Mouse (Mus musculus): ENCODE results near the gene Mtmr11. TPM values are rescaled to one million over a fixed set of nuclear protein-coding genes. Genes with fewer than 3 reads are reported as not detected.
A peak's percentile ranks its signal among the peaks of the same experiment; 100 is the strongest.
"Not testable (repeated sequence)": the region's sequence is repeated elsewhere in the genome, so short reads cannot be mapped to it uniquely, and the experiment has no call there.

Mtmr11 gene
- total and polyA plus RNA-seq, 3 experiments: 2.7 TPM; not detected in 2

DNA sequence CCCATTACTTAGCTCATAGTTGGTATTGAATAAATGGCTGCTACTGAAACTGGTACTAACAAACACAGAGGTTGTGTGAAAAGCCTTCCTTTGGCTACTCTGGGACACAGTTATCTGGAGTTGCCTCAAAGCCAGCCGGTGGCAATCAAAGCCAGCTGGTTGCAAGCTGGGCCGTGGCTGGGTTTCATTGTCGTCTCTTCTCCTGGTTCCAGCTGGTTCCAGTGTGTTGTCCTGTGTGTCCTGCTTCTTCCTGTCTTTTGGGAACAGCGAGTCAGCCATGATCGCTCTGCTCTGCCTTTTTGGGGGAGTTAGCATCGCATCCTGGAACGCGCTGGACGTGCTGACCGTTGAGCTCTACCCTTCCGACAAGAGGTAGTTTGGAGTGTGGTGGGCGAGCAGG is 31.2 kb downstream of the Mtmr11 start:
- TF ChIP-seq POLR2AphosphoS5 (IDR thresholded peaks at IDR 0.05; ENCODE audit: insufficient replicate concordance, low read depth, low read length) (no peak), GATA2 (IDR thresholded peaks at IDR 0.05; ENCODE audit: borderline replicate concordance, low read depth, low read length) (no peak), CTCF (IDR thresholded peaks at IDR 0.05; ENCODE audit: low read depth, low read length) (no peak), TAL1 (conservative IDR thresholded peaks at IDR 0.05; ENCODE audit: low read depth, low read length) (no peak), GATA1 (IDR thresholded peaks at IDR 0.05; ENCODE audit: borderline replicate concordance, low read length) (no peak)
- H3K36me3 ChIP-seq (replicated peaks): peaks cover 13% of the 10 kb centered on the region
- no peak for ATAC-seq (ENCODE audit: extremely low read depth, insufficient number of reproducible peaks, low FRiP score, poor library complexity, severe bottlenecking)
- no peak for DNase-seq (ENCODE audit: low spot score)
- H3K9me3 ChIP-seq (replicated peaks): peaks cover 5% of the 10 kb centered on the region
- H3K4me3 ChIP-seq (ENCODE audit: low read depth, low read length): no peak overlapping the region
- peaks cover 31% of the 10 kb centered on the region for H3K4me1 ChIP-seq (ENCODE audit: insufficient read depth, low read depth, low read length)
- peaks cover 46% of the 10 kb centered on the region for H3K27me3 ChIP-seq (ENCODE audit: insufficient read depth, low read length)

DNA sequence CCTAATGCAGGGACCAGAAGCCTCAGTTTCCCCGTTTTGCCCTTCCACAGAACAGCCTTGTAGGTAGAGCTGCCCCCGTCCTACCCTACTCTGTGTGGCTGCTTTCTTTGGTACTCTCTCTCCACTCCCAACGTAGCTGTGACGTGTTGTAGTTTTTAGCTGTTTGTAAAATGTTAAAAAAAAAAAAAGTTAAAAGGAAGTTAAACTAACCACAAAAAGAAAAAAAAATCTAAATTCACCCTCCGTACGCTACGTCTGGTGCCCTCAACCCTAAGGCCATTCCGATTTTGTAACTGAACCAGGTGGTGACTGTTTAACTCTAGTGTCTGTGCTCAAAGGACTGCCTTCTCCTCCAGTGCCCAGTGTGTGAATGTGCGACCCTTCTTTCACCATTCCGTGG is 33.2 kb downstream of the Mtmr11 start:
- Histone ChIP-seq H3K27me3 (ENCODE audit: insufficient read depth, low read length) (peaks cover 29% of the 10 kb centered on the region), H3K9me3 (replicated peaks) (peaks cover 5% of the 10 kb centered on the region), H3K36me3 (replicated peaks) (peaks cover 13% of the 10 kb centered on the region), H3K4me1 (ENCODE audit: insufficient read depth, low read depth, low read length) (peaks cover 49% of the 10 kb centered on the region), H3K4me3 (ENCODE audit: low read depth, low read length) (no peak overlapping the region)
- DNase-seq (ENCODE audit: low spot score): no peak
- TF ChIP-seq GATA1 (IDR thresholded peaks at IDR 0.05; ENCODE audit: borderline replicate concordance, low read length) (no peak), POLR2AphosphoS5 (IDR thresholded peaks at IDR 0.05; ENCODE audit: insufficient replicate concordance, low read depth, low read length) (no peak), CTCF (IDR thresholded peaks at IDR 0.05; ENCODE audit: low read depth, low read length) (no peak), GATA2 (IDR thresholded peaks at IDR 0.05; ENCODE audit: borderline replicate concordance, low read depth, low read length) (no peak), TAL1 (conservative IDR thresholded peaks at IDR 0.05; ENCODE audit: low read depth, low read length) (no peak)
- no peak for ATAC-seq (ENCODE audit: extremely low read depth, insufficient number of reproducible peaks, low FRiP score, poor library complexity, severe bottlenecking)

DNA sequence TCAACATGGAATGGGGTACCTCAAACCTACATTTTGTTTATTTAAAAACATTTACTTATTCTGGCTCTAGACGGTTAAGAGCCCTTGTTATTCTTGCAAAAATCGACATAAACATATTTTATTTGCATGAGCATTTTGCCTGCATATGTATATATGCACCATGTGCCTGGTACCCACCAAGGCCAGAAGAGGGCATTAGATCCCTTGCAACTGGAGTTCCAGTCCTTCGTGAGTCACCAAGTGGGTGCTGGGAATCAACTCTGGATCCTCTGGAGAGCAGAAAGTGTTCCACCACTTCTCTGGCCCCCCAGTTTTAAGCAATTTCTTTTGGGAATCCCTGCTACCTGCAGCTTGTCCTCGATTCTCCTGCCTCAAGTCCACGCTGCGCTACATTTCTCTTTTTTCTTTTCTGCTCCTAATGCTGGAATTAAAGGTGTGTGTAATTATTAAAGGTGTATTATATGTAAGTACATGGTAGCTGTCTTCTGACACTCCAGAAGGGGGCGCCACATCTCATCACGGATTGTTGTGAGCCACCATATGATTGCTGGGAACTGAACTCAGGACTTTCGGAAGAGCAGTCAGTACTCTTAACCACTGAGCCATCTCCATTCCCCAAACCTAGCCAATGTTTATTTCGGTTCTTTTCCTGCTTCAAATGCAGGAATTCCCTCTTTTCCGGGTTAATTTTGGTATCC is 34.0 kb downstream of the Mtmr11 start:
- no peak overlapping the region for H3K4me3 ChIP-seq (ENCODE audit: low read depth, low read length)
- TF ChIP-seq POLR2AphosphoS5 (IDR thresholded peaks at IDR 0.05; ENCODE audit: insufficient replicate concordance, low read depth, low read length) (no peak), TAL1 (conservative IDR thresholded peaks at IDR 0.05; ENCODE audit: low read depth, low read length) (no peak), CTCF (IDR thresholded peaks at IDR 0.05; ENCODE audit: low read depth, low read length) (no peak)
- peaks cover 13% of the 10 kb centered on the region for H3K36me3 ChIP-seq (replicated peaks)
- DNase-seq (ENCODE audit: low spot score) (no peak), ATAC-seq (ENCODE audit: extremely low read depth, insufficient number of reproducible peaks, low FRiP score, poor library complexity, severe bottlenecking) (no peak)
- peaks cover 45% of the 10 kb centered on the region for H3K4me1 ChIP-seq (ENCODE audit: insufficient read depth, low read depth, low read length)
- peaks cover 5% of the 10 kb centered on the region for H3K9me3 ChIP-seq (replicated peaks)
- H3K27me3 ChIP-seq (ENCODE audit: insufficient read depth, low read length): peaks cover 21% of the 10 kb centered on the region

DNA sequence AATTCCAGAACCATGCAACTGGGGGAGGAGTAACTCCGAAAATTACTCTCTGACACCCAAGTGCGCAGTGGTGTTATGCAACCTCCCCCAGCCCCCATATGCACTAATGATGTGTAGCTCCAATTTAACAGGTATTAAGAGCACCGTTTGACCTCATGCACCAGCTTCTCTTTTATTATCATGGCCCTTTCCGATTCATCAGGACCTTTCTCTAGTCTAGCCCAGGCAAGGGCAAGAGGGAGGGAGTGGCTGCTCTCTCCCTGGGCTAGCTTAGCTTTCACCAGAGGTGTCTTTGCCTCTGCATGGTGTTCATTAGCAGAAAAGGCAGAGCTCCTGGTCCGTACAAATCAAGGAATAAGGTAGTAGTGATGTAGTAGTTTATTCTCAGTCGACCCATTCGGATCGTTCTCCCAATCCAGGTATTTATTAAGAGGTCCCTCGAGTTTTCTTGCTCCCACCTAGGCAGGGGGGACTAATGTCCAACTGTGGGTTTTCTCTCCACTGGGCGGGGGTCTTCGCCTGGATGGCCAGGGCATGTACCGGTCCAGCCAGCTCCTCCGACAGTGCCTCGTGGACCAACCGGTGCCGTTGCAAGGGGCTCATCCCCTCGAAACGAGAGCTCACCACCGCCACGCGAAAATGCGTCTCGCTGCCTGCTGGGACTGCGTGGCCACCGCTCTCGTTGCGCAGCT is 34.8 kb downstream of the Mtmr11 start:
- ATAC-seq (ENCODE audit: extremely low read depth, insufficient number of reproducible peaks, low FRiP score, poor library complexity, severe bottlenecking) (no peak), DNase-seq (ENCODE audit: low spot score) (no peak)
- TF ChIP-seq GATA2 (IDR thresholded peaks at IDR 0.05; ENCODE audit: borderline replicate concordance, low read depth, low read length) (no peak), CTCF (IDR thresholded peaks at IDR 0.05; ENCODE audit: low read depth, low read length) (no peak), TAL1 (conservative IDR thresholded peaks at IDR 0.05; ENCODE audit: low read depth, low read length) (no peak), POLR2AphosphoS5 (IDR thresholded peaks at IDR 0.05; ENCODE audit: insufficient replicate concordance, low read depth, low read length) (no peak), GATA1 (IDR thresholded peaks at IDR 0.05; ENCODE audit: borderline replicate concordance, low read length) (no peak)
- Histone ChIP-seq H3K36me3 (replicated peaks) (peaks cover 13% of the 10 kb centered on the region), H3K4me3 (ENCODE audit: low read depth, low read length) (peak overlapping the region; percentile 83), H3K9me3 (replicated peaks) (peaks cover 5% of the 10 kb centered on the region), H3K27me3 (ENCODE audit: insufficient read depth, low read length) (peaks cover 21% of the 10 kb centered on the region), H3K4me1 (ENCODE audit: insufficient read depth, low read depth, low read length) (peaks cover 45% of the 10 kb centered on the region)

DNA sequence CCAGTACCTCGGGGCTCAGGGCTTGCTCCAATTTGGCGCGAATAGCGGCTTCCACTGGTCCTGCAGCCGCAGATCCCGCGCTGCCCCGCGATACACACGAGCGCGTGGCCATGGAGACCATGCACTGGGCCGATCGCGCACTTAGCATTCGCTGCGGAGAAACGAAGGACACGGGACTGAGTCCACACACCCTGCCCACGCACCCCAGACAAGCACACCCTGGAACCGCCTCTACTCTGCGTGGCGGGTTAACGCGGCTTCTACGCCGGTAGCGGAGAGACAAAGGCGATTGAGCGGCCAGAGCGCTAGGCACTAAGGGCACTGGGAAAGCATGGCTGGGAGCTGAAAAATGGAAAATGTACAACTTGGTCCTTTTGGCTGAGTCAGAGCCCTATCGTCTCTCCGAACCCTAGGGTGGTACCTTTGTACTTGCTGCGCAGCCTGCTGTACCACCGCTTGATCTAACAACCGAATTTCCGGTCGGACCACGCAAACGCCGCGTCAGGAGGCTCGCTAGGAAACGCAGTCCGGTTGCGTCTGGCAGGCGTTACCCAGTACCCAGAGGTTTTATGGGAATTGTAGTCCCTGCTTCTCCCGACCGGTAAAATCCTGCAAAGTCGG is 35.4 kb downstream of the Mtmr11 start:
- no peak for TF ChIP-seq CTCF (IDR thresholded peaks at IDR 0.05; ENCODE audit: low read depth, low read length)
- TF ChIP-seq TAL1 (conservative IDR thresholded peaks at IDR 0.05; ENCODE audit: low read depth, low read length): no peak
- TF ChIP-seq GATA1 (IDR thresholded peaks at IDR 0.05; ENCODE audit: borderline replicate concordance, low read length): no peak
- no peak for TF ChIP-seq GATA2 (IDR thresholded peaks at IDR 0.05; ENCODE audit: borderline replicate concordance, low read depth, low read length)
- TF ChIP-seq POLR2AphosphoS5 (IDR thresholded peaks at IDR 0.05; ENCODE audit: insufficient replicate concordance, low read depth, low read length): no peak
- H3K4me1 ChIP-seq (ENCODE audit: insufficient read depth, low read depth, low read length): peaks cover 45% of the 10 kb centered on the region
- H3K4me3 ChIP-seq (ENCODE audit: low read depth, low read length): peak overlapping the region; percentile 83
- peaks cover 5% of the 10 kb centered on the region for H3K9me3 ChIP-seq (replicated peaks)
- H3K36me3 ChIP-seq (replicated peaks): peaks cover 13% of the 10 kb centered on the region
- ATAC-seq (ENCODE audit: extremely low read depth, insufficient number of reproducible peaks, low FRiP score, poor library complexity, severe bottlenecking): peak; percentile 89
- peaks cover 16% of the 10 kb centered on the region for H3K27me3 ChIP-seq (ENCODE audit: insufficient read depth, low read length)
- peak; percentile 78 for DNase-seq (ENCODE audit: low spot score)

DNA sequence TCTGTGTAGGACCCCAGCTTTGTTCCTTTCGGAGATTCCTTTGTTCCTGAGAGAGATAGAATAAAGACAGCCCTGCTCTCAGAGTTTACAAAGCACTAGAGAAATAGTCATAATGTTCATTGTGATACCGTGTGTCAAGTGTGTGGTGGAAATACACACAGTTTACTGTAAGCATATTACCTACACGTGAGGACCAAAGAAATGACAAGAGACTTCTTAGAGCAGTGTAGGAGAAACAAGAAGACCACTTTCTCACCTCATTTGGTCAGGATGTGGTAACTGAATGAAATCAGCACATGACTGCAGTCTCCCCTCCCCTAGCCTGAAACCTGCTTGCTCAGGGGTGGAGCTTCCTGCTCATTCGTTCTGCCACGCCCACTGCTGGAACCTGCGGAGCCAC is 36.4 kb downstream of the Mtmr11 start:
- ATAC-seq (ENCODE audit: extremely low read depth, insufficient number of reproducible peaks, low FRiP score, poor library complexity, severe bottlenecking): no peak
- Histone ChIP-seq H3K9me3 (replicated peaks) (peaks cover 5% of the 10 kb centered on the region), H3K4me1 (ENCODE audit: insufficient read depth, low read depth, low read length) (peaks cover 42% of the 10 kb centered on the region), H3K36me3 (replicated peaks) (peaks cover 13% of the 10 kb centered on the region), H3K4me3 (ENCODE audit: low read depth, low read length) (peak overlapping the region; percentile 83; the same call in 1 of the 2 replicates), H3K27me3 (ENCODE audit: insufficient read depth, low read length) (peaks cover 10% of the 10 kb centered on the region)
- DNase-seq (ENCODE audit: low spot score): peak; percentile 48
- TF ChIP-seq GATA1 (IDR thresholded peaks at IDR 0.05; ENCODE audit: borderline replicate concordance, low read length): no peak
- TF ChIP-seq GATA2 (IDR thresholded peaks at IDR 0.05; ENCODE audit: borderline replicate concordance, low read depth, low read length): no peak
- TF ChIP-seq TAL1 (conservative IDR thresholded peaks at IDR 0.05; ENCODE audit: low read depth, low read length): no peak
- TF ChIP-seq CTCF (IDR thresholded peaks at IDR 0.05; ENCODE audit: low read depth, low read length): no peak
- no peak for TF ChIP-seq POLR2AphosphoS5 (IDR thresholded peaks at IDR 0.05; ENCODE audit: insufficient replicate concordance, low read depth, low read length)

DNA sequence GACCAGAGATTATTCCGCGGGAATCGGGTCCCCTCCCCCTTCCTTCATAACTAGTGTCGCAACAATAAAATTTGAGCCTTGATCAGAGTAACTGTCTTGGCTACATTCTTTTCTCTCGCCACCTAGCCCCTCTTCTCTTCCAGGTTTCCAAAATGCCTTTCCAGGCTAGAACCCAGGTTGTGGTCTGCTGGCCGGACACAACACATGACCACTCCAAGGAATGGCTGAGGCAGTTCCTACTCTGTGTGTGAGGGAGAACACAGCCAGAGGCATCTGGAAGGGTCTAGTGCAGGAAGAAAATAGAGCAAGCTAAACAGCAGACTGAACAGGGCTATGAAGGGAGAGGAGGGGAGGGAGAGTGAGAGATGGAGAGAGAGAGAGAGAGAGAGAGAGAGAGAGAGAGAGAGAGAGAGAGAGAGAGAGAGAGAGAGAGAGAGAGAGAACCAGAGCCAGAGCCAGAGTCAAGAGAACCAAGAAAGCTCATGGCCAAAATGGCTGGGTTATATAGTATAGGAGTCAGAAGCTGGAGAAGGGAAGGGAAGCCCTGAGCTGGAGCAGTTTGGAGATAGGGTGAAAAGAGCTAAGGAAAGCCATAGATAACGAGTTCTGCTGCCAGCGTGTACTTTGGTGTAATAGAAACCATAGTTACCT is 36.9 kb downstream of the Mtmr11 start:
- H3K27me3 ChIP-seq (ENCODE audit: insufficient read depth, low read length); H3K9me3 ChIP-seq (replicated peaks); H3K4me3 ChIP-seq (ENCODE audit: low read depth, low read length); DNase-seq (ENCODE audit: low spot score); ATAC-seq (ENCODE audit: extremely low read depth, insufficient number of reproducible peaks, low FRiP score, poor library complexity, severe bottlenecking): not testable (repeated sequence)
- H3K36me3 ChIP-seq (replicated peaks): peaks cover 13% of the 10 kb centered on the region
- peaks cover 40% of the 10 kb centered on the region for H3K4me1 ChIP-seq (ENCODE audit: insufficient read depth, low read depth, low read length)
